Mouse (Mus musculus) thymus, adult 2 months (tissue): ENCODE results near the gene D1Ertd622e.

ENCODE experiments used
- CTCF ChIP-seq: fragments of 200-500 bp; IDR thresholded peaks from 2 replicates; pipeline ENCODE4 v1.5.1; 2012; ENCODE audit warnings: mild to moderate bottlenecking, control low read depth, low read length, moderate library complexity, borderline replicate concordance; ENCODE audit not compliant: control insufficient read depth, poor library complexity, insufficient read depth; ENCODE audit errors: extremely low read depth
- POLR2A ChIP-seq: fragments of 200-500 bp; IDR thresholded peaks from 2 replicates; pipeline ENCODE4 v1.6.1; 2012; ENCODE audit warnings: mild to moderate bottlenecking, low read length, control low read depth, moderate library complexity; ENCODE audit not compliant: control insufficient read depth, poor library complexity, insufficient read depth; ENCODE audit errors: extremely low read depth

GRCm38 (mm10) chr1:97667288-97667687 lies 5.4 kb upstream of the D1Ertd622e start:
- TF ChIP-seq CTCF (no peak), POLR2A (no peak)
